Mouse (Mus musculus): ENCODE data around the gene Klk1b26. TPM values are rescaled to one million over a fixed set of nuclear protein-coding genes. Genes with fewer than 3 reads are reported as not detected.

Gene Klk1b26
- polyA plus RNA-seq, 1 experiment from 2014 or later = not detected

Other genes starting within 250 kb of the Klk1b26 start
- gene Klk12, start 243.3 kb upstream of the Klk1b26 start, polyA plus RNA-seq (2015; fragmentation: Nextera tagmentation; extraction: Ambion mirVana) = not detected in 2 replicates
- 0.46 and 0.58 TPM in 2 replicates for gene Klk11, start 237.6 kb upstream of the Klk1b26 start, polyA plus RNA-seq (2015; fragmentation: Nextera tagmentation; extraction: Ambion mirVana)
- 3.0 and 3.4 TPM in 2 replicates for gene Klk10, start 231.1 kb upstream of the Klk1b26 start, polyA plus RNA-seq (2015; fragmentation: Nextera tagmentation; extraction: Ambion mirVana)
- gene Klk9, start 220.3 kb upstream of the Klk1b26 start, polyA plus RNA-seq (2015; fragmentation: Nextera tagmentation; extraction: Ambion mirVana) = not detected in 2 replicates
- gene Klk8, start 214.6 kb upstream of the Klk1b26 start, polyA plus RNA-seq (2015; fragmentation: Nextera tagmentation; extraction: Ambion mirVana) = 14.5 and 15.1 TPM in 2 replicates
- gene Klk7, start 200.9 kb upstream of the Klk1b26 start, polyA plus RNA-seq (2015; fragmentation: Nextera tagmentation; extraction: Ambion mirVana) = not detected in 2 replicates
- not detected in 2 replicates for gene Klk6, start 187.7 kb upstream of the Klk1b26 start, polyA plus RNA-seq (2015; fragmentation: Nextera tagmentation; extraction: Ambion mirVana)
- not detected in 2 replicates for gene Klk5, start 170.2 kb upstream of the Klk1b26 start, polyA plus RNA-seq (2015; fragmentation: Nextera tagmentation; extraction: Ambion mirVana)
- not detected in 2 replicates for gene Klk4, start 131.0 kb upstream of the Klk1b26 start, polyA plus RNA-seq (2015; fragmentation: Nextera tagmentation; extraction: Ambion mirVana)
- gene Klk15, start 78.4 kb upstream of the Klk1b26 start, polyA plus RNA-seq (2015; fragmentation: Nextera tagmentation; extraction: Ambion mirVana) = not detected in 2 replicates
- gene Klk1b8, start 61.5 kb upstream of the Klk1b26 start, polyA plus RNA-seq (2015; fragmentation: Nextera tagmentation; extraction: Ambion mirVana) = 0.16 and 0.59 TPM in 2 replicates
- gene Klk1b1, start 45.4 kb upstream of the Klk1b26 start, polyA plus RNA-seq (2015; fragmentation: Nextera tagmentation; extraction: Ambion mirVana) = not detected in 2 replicates
- not detected in 2 replicates for gene Klk1b9, start 36.1 kb upstream of the Klk1b26 start, polyA plus RNA-seq (2015; fragmentation: Nextera tagmentation; extraction: Ambion mirVana)
- not detected in 2 replicates for gene Klk1b11, start 16.3 kb upstream of the Klk1b26 start, polyA plus RNA-seq (2015; fragmentation: Nextera tagmentation; extraction: Ambion mirVana)
- not detected in 2 replicates for gene Klk1b27, start 40.1 kb downstream of the Klk1b26 start, polyA plus RNA-seq (2015; fragmentation: Nextera tagmentation; extraction: Ambion mirVana)
- not detected in 2 replicates for gene Klk1b21, start 90.2 kb downstream of the Klk1b26 start, polyA plus RNA-seq (2015; fragmentation: Nextera tagmentation; extraction: Ambion mirVana)
- gene Klk1b22, start 100.5 kb downstream of the Klk1b26 start, polyA plus RNA-seq (2015; fragmentation: Nextera tagmentation; extraction: Ambion mirVana) = not detected in 2 replicates
- 0.11 TPM in 1 of 2 replicates, not detected in the other for gene Klk1b16, start 124.6 kb downstream of the Klk1b26 start, polyA plus RNA-seq (2015; fragmentation: Nextera tagmentation; extraction: Ambion mirVana)
- gene Klk1b24, start 176.1 kb downstream of the Klk1b26 start, polyA plus RNA-seq (2015; fragmentation: Nextera tagmentation; extraction: Ambion mirVana) = 0.52 TPM in 1 of 2 replicates, not detected in the other
- 0.38 and 0.51 TPM in 2 replicates for gene Klk1b3, start 186.0 kb downstream of the Klk1b26 start, polyA plus RNA-seq (2015; fragmentation: Nextera tagmentation; extraction: Ambion mirVana)
- gene Klk1b4, start 195.3 kb downstream of the Klk1b26 start, polyA plus RNA-seq (2015; fragmentation: Nextera tagmentation; extraction: Ambion mirVana) = not detected in 2 replicates
- gene Klk1b5, start 203.8 kb downstream of the Klk1b26 start, polyA plus RNA-seq (2015; fragmentation: Nextera tagmentation; extraction: Ambion mirVana) = not detected in 2 replicates
- gene Klk1, start 213.2 kb downstream of the Klk1b26 start, polyA plus RNA-seq (2015; fragmentation: Nextera tagmentation; extraction: Ambion mirVana) = 13.1 and 30.8 TPM in 2 replicates
- not detected in 2 replicates for gene Gm36864, start 224.0 kb downstream of the Klk1b26 start, polyA plus RNA-seq (2015; fragmentation: Nextera tagmentation; extraction: Ambion mirVana)
- 1.3 and 1.6 TPM in 2 replicates for gene 1700028J19Rik, start 234.5 kb downstream of the Klk1b26 start, polyA plus RNA-seq (2015; fragmentation: Nextera tagmentation; extraction: Ambion mirVana)
- gene 2410002F23Rik, start 234.6 kb downstream of the Klk1b26 start, polyA plus RNA-seq (2015; fragmentation: Nextera tagmentation; extraction: Ambion mirVana) = 124 and 127 TPM in 2 replicates
- not detected in 2 replicates for gene Acp4, start 245.2 kb downstream of the Klk1b26 start, polyA plus RNA-seq (2015; fragmentation: Nextera tagmentation; extraction: Ambion mirVana)
- not detected in 2 replicates for gene Gm15517, start 249.3 kb downstream of the Klk1b26 start, polyA plus RNA-seq (2015; fragmentation: Nextera tagmentation; extraction: Ambion mirVana)